Mouse (Mus musculus): Measurements from ENCODE around the gene Snrpg. TPM values are rescaled to one million over a fixed set of nuclear protein-coding genes. Genes with fewer than 3 reads are reported as not detected.
A peak's percentile ranks its signal among the peaks of the same experiment; 100 is the strongest.

Gene Snrpg
- polyA plus RNA-seq, 1 experiment = 3.6 TPM

DNA sequence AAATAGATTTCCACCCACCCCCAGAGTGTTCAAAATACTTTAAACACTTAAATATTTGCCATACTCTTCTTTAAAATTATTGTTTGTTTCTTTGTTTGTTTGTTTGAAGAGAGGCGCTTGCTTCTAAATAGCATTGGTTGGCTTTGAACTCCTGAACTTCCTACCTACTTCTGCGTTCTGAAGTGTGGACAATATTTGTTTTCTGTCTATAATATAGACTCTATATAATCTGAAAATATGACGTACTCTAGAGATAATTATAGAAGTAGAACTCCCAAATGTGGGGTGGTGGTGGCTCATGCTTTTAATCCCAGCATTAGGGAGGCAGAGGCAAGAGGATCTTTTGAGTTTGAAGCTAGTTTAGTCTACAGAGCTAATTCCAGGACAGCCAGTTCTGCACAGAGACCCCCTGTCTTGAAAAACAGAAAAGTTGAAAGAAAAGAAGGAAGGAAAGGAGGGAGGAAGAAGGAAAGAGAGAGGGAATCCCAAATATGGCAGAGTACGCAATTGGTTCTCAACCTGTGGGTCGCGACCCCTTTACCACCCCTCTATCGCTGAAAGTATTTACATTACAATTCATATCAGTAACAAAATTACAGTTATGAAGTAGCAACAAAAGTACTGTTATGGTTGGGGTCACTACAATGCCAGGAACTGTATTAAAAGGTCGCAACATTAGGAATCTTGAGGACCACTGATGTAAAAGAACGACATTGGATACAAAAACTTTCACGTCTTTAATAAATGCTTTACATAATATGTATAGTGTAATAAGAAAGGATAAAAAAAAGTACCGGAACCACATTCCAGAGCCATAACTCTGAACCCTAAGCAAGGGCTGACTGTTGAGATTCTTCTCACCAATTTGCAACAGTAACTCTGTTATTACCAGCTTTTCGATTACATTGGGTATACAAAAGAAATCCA is 31.8 kb downstream of the Snrpg start:
- Histone ChIP-seq H3K36me3 (ENCODE audit: control insufficient read depth) (peaks cover 10% of the 10 kb centered on the region), H3K27me3 (ENCODE audit: control insufficient read depth) (peaks cover 13% of the 10 kb centered on the region), H3K4me3 (replicated peaks) (peak overlapping the region; percentile 90), H3K9me3 (ENCODE audit: control insufficient read depth, low read length) (no peaks in the 10 kb centered on the region), H3K4me1 (ENCODE audit: control insufficient read depth) (peaks cover 40% of the 10 kb centered on the region)
- TF ChIP-seq TAL1 (IDR thresholded peaks at IDR 0.05; ENCODE audit: low read length) (no peak), GATA1 (IDR thresholded peaks at IDR 0.05; ENCODE audit: low read length) (no peak)

DNA sequence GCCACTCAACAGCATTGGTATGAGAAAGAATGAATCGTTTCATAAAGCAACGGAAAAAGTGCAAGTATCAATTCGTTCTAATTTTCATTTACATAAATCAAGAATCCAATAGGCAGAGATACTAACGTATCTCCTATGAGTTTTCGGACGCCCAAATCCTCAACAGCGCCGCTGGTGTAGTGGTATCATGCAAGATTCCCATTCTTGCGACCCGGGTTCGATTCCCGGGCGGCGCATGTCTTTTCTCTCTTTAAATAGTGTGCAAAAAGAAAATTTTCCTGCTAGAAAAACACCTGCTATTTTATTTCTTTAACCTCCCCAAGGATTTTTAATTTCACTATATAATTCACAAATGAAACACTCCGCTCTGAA is 32.6 kb downstream of the Snrpg start:
- Histone ChIP-seq H3K36me3 (ENCODE audit: control insufficient read depth) (peaks cover 13% of the 10 kb centered on the region), H3K27me3 (ENCODE audit: control insufficient read depth) (peaks cover 7% of the 10 kb centered on the region), H3K9me3 (ENCODE audit: control insufficient read depth, low read length) (no peaks in the 10 kb centered on the region), H3K4me1 (ENCODE audit: control insufficient read depth) (peaks cover 37% of the 10 kb centered on the region), H3K4me3 (replicated peaks) (peak overlapping the region; percentile 90)
- no peak for TF ChIP-seq GATA1 (IDR thresholded peaks at IDR 0.05; ENCODE audit: low read length)
- no peak for TF ChIP-seq TAL1 (IDR thresholded peaks at IDR 0.05; ENCODE audit: low read length)

DNA sequence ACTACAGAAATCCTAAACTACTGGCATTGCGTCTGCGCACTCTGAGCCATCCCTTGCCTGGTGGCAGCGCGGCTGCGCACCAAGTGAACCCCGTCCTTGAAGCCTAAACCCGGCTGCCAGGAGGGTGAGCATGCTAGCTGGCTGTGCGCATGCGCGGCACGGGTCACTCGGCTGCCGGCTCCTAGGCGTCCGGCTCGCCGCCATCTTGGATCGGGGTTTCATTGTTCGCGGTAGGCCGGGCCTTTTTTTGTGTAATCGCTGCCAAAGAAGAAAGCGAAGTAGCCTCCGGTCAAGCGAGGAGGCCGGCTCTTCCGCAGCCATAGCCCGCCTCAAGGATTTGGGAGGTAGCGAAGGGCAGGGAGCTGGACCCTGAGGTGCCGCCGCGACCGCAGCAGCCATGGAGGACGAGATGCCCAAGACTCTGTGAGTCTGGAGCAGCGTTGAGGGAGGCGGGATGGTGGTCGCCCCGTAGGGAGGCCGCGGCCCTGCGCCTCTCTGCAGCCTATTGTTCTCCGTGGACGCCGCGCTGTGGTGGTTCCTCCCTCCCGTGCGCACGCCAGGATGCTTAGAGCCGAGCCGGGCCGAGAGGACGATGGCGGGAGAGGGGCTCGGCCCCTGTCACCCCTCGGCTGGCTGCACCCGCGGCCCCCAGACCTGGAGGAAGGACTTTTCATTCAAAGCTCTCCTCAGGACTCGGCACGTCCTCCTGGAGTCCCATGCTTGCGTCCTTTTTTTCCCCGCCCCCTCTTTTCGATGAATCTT is 33.2 kb downstream of the Snrpg start, which contains the start of gene Tia1:
Tia1 (plus strand) TSS at position 120 of the 762 bp plus-strand sequence.
- TF ChIP-seq GATA1 (IDR thresholded peaks at IDR 0.05; ENCODE audit: low read length) (no peak), TAL1 (IDR thresholded peaks at IDR 0.05; ENCODE audit: low read length) (no peak)
- no peaks in the 10 kb centered on the region for H3K9me3 ChIP-seq (ENCODE audit: control insufficient read depth, low read length)
- H3K4me3 ChIP-seq (replicated peaks) = peak within 1 kb of the TSS; percentile 90
- H3K4me1 ChIP-seq (ENCODE audit: control insufficient read depth) = peaks cover 37% of the 10 kb centered on the region
- peaks cover 13% of the 10 kb centered on the region for H3K36me3 ChIP-seq (ENCODE audit: control insufficient read depth)
- H3K27me3 ChIP-seq (ENCODE audit: control insufficient read depth) = peaks cover under 1% of the 10 kb centered on the region

DNA sequence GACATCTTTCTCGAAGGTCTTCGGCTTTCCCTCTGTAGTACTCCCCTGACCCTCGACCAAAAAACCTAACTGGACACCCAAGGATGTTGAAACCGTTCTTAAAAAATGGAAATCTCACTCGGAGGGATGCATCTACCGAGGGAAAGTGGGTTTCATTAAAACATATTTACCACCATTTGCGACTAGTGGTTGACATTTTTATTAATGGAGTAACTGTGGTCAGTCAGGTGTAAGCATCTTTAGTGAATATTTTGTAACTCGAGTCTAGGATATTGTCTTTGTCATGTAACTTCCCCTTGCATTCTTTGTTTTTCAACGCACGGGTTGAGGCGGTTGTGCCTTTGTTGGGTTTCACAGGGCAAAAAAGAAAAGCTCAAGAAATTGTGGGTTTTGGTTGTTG is 33.9 kb downstream of the Snrpg start:
- H3K27me3 ChIP-seq (ENCODE audit: control insufficient read depth) = no peaks in the 10 kb centered on the region
- peak overlapping the region; percentile 90 for H3K4me3 ChIP-seq (replicated peaks)
- H3K36me3 ChIP-seq (ENCODE audit: control insufficient read depth) = peaks cover 13% of the 10 kb centered on the region
- TF ChIP-seq TAL1 (IDR thresholded peaks at IDR 0.05; ENCODE audit: low read length) = no peak
- TF ChIP-seq GATA1 (IDR thresholded peaks at IDR 0.05; ENCODE audit: low read length) = no peak
- H3K4me1 ChIP-seq (ENCODE audit: control insufficient read depth) = peaks cover 37% of the 10 kb centered on the region
- no peaks in the 10 kb centered on the region for H3K9me3 ChIP-seq (ENCODE audit: control insufficient read depth, low read length)

DNA sequence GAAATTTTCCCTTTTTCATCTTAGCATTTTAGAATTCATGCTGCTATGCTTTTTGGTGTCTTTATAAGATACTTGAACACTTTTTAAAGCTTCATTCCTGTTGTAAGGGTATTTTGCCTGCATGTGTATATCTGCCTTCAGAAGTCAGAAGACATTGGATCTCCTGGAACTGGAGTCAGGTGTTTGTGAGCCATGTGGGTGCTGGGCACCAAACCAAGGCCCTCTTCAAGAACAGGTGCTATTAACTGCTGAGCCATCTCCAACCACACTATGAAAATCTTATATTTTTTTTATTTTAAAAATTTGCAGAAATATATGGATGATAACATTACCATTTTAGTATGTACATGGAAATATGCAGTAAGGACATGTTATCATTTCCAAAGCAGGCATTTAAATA is 35.2 kb downstream of the Snrpg start:
- H3K36me3 ChIP-seq (ENCODE audit: control insufficient read depth) = peaks cover 13% of the 10 kb centered on the region
- no peaks in the 10 kb centered on the region for H3K9me3 ChIP-seq (ENCODE audit: control insufficient read depth, low read length)
- no peak overlapping the region for H3K4me3 ChIP-seq (replicated peaks)
- TF ChIP-seq GATA1 (IDR thresholded peaks at IDR 0.05; ENCODE audit: low read length) (no peak), TAL1 (IDR thresholded peaks at IDR 0.05; ENCODE audit: low read length) (no peak)
- H3K27me3 ChIP-seq (ENCODE audit: control insufficient read depth) = no peaks in the 10 kb centered on the region
- peaks cover 29% of the 10 kb centered on the region for H3K4me1 ChIP-seq (ENCODE audit: control insufficient read depth)

DNA sequence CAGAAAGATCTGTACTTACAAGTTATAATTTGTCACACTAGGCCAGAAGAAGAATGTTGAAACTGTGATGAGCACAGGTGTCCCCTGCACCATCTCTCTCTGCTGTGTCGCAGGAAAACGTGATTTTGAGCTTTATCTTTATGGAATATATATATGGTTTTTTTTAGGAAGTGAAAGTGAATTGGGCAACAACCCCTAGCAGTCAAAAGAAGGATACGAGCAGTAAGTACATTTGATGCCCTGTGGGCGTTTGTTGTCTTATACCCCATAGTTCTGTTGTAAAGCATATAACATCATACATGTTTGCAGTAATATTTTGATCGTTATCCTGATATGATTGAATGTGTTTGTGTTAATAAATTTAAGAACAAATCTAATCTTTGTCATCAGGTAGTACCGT is 47.6 kb downstream of the Snrpg start:
- peaks cover 67% of the 10 kb centered on the region for H3K36me3 ChIP-seq (ENCODE audit: control insufficient read depth)
- no peaks in the 10 kb centered on the region for H3K9me3 ChIP-seq (ENCODE audit: control insufficient read depth, low read length)
- H3K27me3 ChIP-seq (ENCODE audit: control insufficient read depth) = no peaks in the 10 kb centered on the region
- no peak overlapping the region for H3K4me3 ChIP-seq (replicated peaks)
- H3K4me1 ChIP-seq (ENCODE audit: control insufficient read depth) = no peaks in the 10 kb centered on the region
- TF ChIP-seq GATA1 (IDR thresholded peaks at IDR 0.05; ENCODE audit: low read length) (no peak), TAL1 (IDR thresholded peaks at IDR 0.05; ENCODE audit: low read length) (no peak)

DNA sequence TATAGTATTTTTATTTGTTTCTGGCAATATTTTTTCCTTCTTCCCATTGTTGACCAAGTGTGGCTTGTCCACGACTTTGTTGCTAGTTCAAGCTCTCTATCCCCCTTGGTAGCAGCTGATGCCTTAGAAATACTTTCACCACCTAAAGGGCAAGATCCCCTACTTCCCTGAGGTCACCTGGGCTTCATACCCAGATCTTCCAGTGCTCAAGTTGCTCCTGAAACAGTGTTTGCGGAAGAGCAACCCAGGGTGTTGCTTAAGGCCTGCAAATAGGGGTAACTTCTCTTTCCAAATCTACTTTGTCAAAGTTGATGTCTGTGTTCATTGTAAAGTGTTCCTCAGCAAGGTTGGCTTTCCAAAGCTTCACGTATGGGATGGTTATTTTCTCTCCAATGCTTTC is 48.1 kb downstream of the Snrpg start:
- Histone ChIP-seq H3K36me3 (ENCODE audit: control insufficient read depth) (peaks cover 68% of the 10 kb centered on the region), H3K4me1 (ENCODE audit: control insufficient read depth) (no peaks in the 10 kb centered on the region)
- TF ChIP-seq GATA1 (IDR thresholded peaks at IDR 0.05; ENCODE audit: low read length) = no peak
- TF ChIP-seq TAL1 (IDR thresholded peaks at IDR 0.05; ENCODE audit: low read length) = no peak

DNA sequence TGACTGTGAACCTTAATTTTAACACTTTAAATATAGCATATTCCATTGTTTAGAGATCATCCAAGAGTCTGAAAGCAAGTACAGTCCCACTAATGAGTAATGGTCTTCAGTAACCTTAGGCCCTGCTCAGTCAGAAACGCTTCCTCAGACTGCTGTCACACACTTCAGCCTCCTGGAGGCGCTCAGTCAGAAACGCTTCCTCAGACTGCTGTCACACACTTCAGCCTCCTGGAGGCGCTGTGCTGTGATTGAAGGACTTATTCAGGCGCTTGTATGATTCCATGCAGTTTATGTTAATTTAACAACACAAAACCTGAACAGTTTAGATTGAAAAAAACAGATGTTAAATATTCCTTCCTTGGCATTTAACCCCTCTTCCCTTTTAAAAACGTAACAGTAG is 49.4 kb downstream of the Snrpg start:
- Histone ChIP-seq H3K27me3 (ENCODE audit: control insufficient read depth) (no peaks in the 10 kb centered on the region), H3K36me3 (ENCODE audit: control insufficient read depth) (peaks cover 73% of the 10 kb centered on the region), H3K4me1 (ENCODE audit: control insufficient read depth) (no peaks in the 10 kb centered on the region), H3K9me3 (ENCODE audit: control insufficient read depth, low read length) (no peaks in the 10 kb centered on the region), H3K4me3 (replicated peaks) (no peak overlapping the region)
- no peak for TF ChIP-seq GATA1 (IDR thresholded peaks at IDR 0.05; ENCODE audit: low read length)
- no peak for TF ChIP-seq TAL1 (IDR thresholded peaks at IDR 0.05; ENCODE audit: low read length)

More for the DNA sequence above, 48.1 kb downstream of the Snrpg start:
- no peaks in the 10 kb centered on the region for H3K9me3 ChIP-seq (ENCODE audit: control insufficient read depth, low read length)
- no peaks in the 10 kb centered on the region for H3K27me3 ChIP-seq (ENCODE audit: control insufficient read depth)
- H3K4me3 ChIP-seq (replicated peaks) = no peak overlapping the region

DNA sequence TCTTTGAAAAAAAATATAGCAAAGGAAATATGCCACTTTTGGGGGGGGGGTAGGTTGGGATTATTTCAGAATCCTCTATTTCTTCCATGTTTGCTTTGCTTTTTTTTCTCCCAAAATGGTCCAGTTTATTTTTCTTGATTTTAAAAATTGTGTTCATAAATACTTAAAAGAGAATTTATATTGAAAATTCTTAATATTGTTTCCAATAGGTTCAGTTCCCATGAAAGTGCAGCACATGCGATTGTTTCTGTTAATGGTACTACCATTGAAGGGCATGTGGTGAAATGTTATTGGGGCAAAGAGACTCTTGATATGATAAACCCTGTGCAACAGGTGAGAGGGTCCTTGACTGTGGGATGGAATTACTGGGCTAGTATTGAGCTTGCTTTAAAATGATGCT is 55.3 kb downstream of the Snrpg start, which contains the start of gene Gm44790:
Gm44790 (plus strand) TSS at position 301 of the 400 bp plus-strand sequence.
- Histone ChIP-seq H3K27me3 (ENCODE audit: control insufficient read depth) (no peaks in the 10 kb centered on the region), H3K9me3 (ENCODE audit: control insufficient read depth, low read length) (no peaks in the 10 kb centered on the region), H3K4me1 (ENCODE audit: control insufficient read depth) (no peaks in the 10 kb centered on the region), H3K4me3 (replicated peaks) (no peak within 1 kb of the TSS), H3K36me3 (ENCODE audit: control insufficient read depth) (peaks cover 59% of the 10 kb centered on the region)
- no peak for TF ChIP-seq TAL1 (IDR thresholded peaks at IDR 0.05; ENCODE audit: low read length)
- TF ChIP-seq GATA1 (IDR thresholded peaks at IDR 0.05; ENCODE audit: low read length) = no peak

Other genes with a start within 250 kb of the Snrpg start
- not detected in 2 replicates for gene Tgfa, start 176.1 kb upstream of the Snrpg start, polyA plus RNA-seq (2012)
- 0.26 and 0.27 TPM in 2 replicates for gene Fam136a, start 5.7 kb upstream of the Snrpg start, polyA plus RNA-seq (2012)
- 0.08 and 0.46 TPM in 2 replicates for gene Pcyox1, start 25.9 kb downstream of the Snrpg start, polyA plus RNA-seq (2012)
- 0.58 and 0.72 TPM in 2 replicates for gene Tia1, start 32.9 kb downstream of the Snrpg start, polyA plus RNA-seq (2012)
- not detected in 2 replicates for gene Gm44790, start 55.4 kb downstream of the Snrpg start, polyA plus RNA-seq (2012)
- gene C87436, start 67.1 kb downstream of the Snrpg start, polyA plus RNA-seq (2012) = 0.84 and 1.5 TPM in 2 replicates
- 148 and 149 TPM in 2 replicates for gene Pcbp1, start 155.0 kb downstream of the Snrpg start, polyA plus RNA-seq (2012)